Mouse (Mus musculus) erythroblast, embryonic 14.5 days (primary cell): ENCODE data around the gene Kcnab2.

Experiments used
- GATA1 ChIP-seq: IDR thresholded peaks from 2 replicates; pipeline ENCODE4 v1.6.1; 2012; ENCODE audit warnings: low read length, inconsistent platforms, mixed read lengths
- TAL1 ChIP-seq: IDR thresholded peaks from 3 replicates; pipeline ENCODE4 v1.6.1; 2012; ENCODE audit warnings: low read length, inconsistent platforms, mixed read lengths

GRCm38 (mm10) chr4:152480426-152480825 is 2.8 kb upstream of the Kcnab2 start:
- TF ChIP-seq TAL1 = no peak
- no peak for TF ChIP-seq GATA1
